Mouse (Mus musculus): ENCODE data around the gene Mboat7.

Gene Mboat7

DNA sequence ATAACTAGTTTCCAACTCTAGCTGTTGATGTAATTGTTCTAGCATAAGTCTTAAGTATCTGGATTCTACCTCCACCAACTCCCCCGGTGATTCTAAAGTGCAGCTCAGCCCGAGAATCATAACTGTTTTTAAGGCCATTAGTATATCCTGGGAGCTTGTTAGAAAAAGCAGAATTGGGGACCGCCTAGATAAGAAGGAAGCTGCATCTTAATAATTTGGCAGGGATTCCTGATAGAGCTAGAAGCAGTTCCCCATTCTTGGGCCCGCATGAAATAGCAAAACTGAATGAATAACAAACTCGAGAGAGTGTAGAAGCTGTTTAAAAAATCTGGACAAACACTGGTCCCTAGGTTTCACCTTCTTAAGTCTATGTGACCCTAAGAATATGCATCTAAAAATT, 49.9 kb downstream of the Mboat7 start:
- no peak for DNase-seq

- DNase-seq: no peak
These were observed 62.9 kb downstream of the Mboat7 start for GRCm38 (mm10) chr7:3630478-3630815.

DNA sequence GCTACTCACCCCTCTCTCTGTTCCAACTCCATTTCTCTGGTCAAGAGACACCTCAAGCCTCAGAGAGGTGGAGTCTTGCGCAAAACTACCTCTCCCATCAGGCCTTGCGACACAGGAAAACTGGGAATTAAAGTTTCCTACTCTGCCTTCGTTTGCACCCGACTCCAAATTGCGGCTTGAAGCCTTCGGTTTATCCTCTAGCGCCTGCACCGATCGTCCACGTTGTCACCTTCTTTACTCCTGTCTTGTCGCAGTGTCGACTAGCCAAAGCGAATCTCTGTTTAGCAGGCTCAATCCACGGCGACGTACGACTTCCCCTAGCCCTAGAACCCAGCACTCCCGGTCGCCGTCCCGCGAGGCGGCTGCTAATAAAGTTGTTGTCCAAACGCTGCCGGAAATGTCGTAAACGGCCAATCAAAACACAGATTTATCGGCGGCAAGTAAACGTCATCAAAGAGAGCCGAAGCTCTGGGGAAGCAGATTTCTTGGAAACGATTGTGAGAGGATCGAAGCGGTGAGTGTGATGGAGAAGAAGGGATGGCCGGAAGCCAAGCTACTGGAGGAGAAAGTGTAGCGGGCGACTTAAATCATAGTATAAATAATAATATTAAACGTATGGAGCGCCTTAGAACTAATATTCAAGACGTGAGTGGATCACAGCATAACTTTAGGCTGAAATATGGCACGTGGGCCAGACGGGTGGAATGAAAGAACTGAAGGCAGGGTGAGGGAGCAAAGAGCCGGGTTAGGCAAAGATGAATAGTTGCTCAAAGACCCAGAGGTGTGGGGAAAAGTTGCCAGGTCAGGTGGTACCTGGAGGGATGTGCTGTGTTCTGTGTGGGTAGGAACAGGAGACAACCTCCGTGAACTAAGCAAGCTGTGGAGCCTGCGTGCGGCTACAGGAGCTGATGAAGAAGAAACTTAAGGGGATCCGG, 63.5 kb downstream of the Mboat7 start, which contains the start of the genes Tfpt and Prpf31:
Gene Tfpt (minus strand): TSS at position 387 of the 935 bp plus-strand sequence.
Gene Prpf31 (plus strand): TSS at position 443 of the 935 bp plus-strand sequence.
- DNase-seq: peak; percentile 93

DNA sequence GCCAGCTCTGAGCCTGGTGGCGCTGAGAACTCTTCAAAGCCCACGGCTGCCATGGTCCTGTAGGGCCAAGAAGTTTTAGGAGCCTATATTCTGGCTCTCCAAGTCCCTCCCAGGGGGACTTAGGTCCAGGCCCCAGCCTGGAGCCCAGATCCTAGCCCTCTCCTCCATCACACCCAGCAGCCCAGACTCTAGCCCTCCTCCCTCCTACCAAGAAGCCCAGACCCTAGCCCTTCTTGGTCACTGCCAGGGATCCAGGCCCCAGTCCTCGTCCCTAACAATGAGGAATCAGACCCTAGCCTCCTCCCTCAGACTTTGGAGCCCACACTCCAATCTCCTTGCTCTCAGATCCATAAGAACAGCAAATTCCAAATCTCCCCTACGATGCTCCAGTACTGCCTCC, 64.3 kb downstream of the Mboat7 start:
- DNase-seq: no peak

Data from kidney, adult 11 months (tissue).